Mouse (Mus musculus): Measurements from ENCODE around the gene Zfp941. TPM values are rescaled to one million over a fixed set of nuclear protein-coding genes. Genes with fewer than 3 reads are reported as not detected.

Gene Zfp941
- polyA plus RNA-seq, 1 experiment = not detected

DNA sequence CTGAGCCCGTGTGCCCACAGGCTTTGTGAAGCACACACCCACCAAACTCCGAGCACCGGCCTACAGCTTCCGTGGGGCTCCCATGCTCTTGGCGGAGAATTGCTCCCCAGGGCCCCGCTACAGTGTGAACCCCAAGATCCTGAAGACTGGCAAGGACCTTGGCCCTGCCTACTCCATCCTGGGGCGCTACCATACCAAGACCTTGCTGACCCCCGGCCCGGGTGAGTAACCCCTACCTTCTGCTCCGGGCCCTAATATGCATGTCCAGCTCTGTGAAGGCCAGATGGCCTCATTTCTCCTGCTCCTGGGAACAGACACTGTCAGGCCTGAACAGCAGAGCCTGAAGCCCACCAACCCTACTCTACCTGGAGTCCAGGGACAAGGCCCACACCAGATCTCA lies 26.6 kb upstream of the Zfp941 start:
- peaks cover 4% of the 10 kb centered on the region for H3K36me3 ChIP-seq (ENCODE audit: control insufficient read depth, insufficient read depth, low read length)
- H3K4me3 ChIP-seq (ENCODE audit: extremely low read depth, insufficient read depth, insufficient read length) = no peak overlapping the region
- no peak for DNase-seq (ENCODE audit: low read depth in 1 of 2, low spot score in 2 of 2)
- H3K27ac ChIP-seq (ENCODE audit: insufficient read depth, low read length) = no peak overlapping the region
- no peak for TF ChIP-seq CTCF (IDR thresholded peaks at IDR 0.05; ENCODE audit: extremely low read depth, insufficient read depth, insufficient read length, insufficient replicate concordance)
- no peak for TF ChIP-seq POLR2A (IDR thresholded peaks at IDR 0.05; ENCODE audit: low read depth, low read length)
- no peaks in the 10 kb centered on the region for H3K4me1 ChIP-seq (ENCODE audit: control insufficient read depth, insufficient read depth, insufficient read length)
- H3K27me3 ChIP-seq (ENCODE audit: control insufficient read depth, insufficient read depth, low read length) = no peaks in the 10 kb centered on the region
- 93% methylated on average over 10 of the region's 10 CpGs for WGBS

DNA sequence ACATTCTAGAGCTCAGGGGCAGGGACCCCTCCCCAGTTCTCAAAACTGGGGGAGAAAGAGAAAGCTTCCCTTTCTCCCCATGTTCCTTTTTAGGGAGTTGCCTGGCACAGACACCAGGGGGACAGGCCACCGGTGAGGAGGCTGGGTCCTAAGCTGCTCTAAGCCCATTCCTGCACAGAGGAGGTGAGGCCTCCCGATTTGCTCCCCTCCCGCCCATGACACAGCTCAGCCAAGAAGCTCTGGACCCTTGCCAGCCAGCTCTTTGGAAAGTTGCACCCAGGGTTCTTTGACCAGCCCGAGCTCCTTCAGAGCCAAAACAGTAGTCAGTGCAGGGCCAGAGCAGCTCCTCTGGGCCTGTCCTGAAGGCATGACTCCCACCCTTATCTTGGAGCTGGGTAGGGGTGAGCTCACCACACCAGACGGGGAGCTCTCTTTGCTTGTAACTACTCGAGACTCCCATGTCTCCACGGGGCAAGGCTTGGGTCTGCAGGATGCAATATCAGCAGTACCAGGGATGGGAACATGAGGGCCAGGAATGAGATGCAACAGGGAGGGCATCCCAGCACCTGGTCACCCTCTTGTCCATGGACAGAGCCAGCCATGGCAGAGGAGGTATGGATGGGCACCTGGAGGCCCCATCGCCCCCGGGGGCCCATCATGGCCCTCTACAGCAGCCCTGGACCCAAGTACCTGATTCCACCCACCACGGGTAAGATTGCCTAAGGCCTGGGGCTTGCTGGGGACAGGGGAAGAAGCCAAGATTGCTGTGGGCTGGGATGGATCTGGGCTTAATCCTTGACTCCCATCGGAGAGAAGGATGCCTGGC lies 26.0 kb upstream of the Zfp941 start, which contains the start of gene Odf3:
TSS of gene Odf3 (plus strand) at position 51 of the 826 bp plus-strand sequence.
- Histone ChIP-seq H3K4me3 (ENCODE audit: extremely low read depth, insufficient read depth, insufficient read length) (no peak within 1 kb of the TSS), H3K27me3 (ENCODE audit: control insufficient read depth, insufficient read depth, low read length) (no peaks in the 10 kb centered on the region), H3K36me3 (ENCODE audit: control insufficient read depth, insufficient read depth, low read length) (peaks cover 1% of the 10 kb centered on the region; the same call in 1 of the 2 replicates), H3K27ac (ENCODE audit: insufficient read depth, low read length) (no peak within 1 kb of the TSS), H3K4me1 (ENCODE audit: control insufficient read depth, insufficient read depth, insufficient read length) (no peaks in the 10 kb centered on the region)
- no peak for DNase-seq (ENCODE audit: low read depth in 1 of 2, low spot score in 2 of 2)
- TF ChIP-seq POLR2A (IDR thresholded peaks at IDR 0.05; ENCODE audit: low read depth, low read length) (no peak), CTCF (IDR thresholded peaks at IDR 0.05; ENCODE audit: extremely low read depth, insufficient read depth, insufficient read length, insufficient replicate concordance) (no peak)
- 75% methylated on average over 11 of the region's 11 CpGs for WGBS

DNA sequence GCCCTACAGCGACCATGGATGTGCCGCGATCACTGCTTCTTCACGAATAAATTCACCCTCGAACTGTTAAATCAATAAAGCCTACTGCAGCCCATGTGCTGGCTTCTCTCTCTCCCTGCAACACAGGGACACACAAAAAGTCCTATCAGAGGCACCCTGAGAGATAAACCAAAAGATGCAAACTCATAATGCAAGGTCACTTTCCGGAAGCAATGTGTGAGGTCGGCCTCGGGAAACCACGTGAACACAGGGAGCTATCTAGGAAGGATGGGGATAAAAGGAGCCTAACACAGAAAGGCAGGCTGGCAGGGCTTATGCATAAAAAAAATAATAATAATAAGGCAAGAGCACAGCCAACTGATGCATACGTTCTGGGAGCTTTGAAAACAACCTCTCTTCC lies 24.7 kb upstream of the Zfp941 start:
- 88% methylated on average over 10 of the region's 10 CpGs for WGBS
- no peak for DNase-seq (ENCODE audit: low read depth in 1 of 2, low spot score in 2 of 2)
- 0 out of 2 replicates have a peak, but pooled peaks cover 1% of the 10 kb centered on the region for H3K36me3 ChIP-seq (ENCODE audit: control insufficient read depth, insufficient read depth, low read length)
- no peak for TF ChIP-seq CTCF (IDR thresholded peaks at IDR 0.05; ENCODE audit: extremely low read depth, insufficient read depth, insufficient read length, insufficient replicate concordance)
- TF ChIP-seq POLR2A (IDR thresholded peaks at IDR 0.05; ENCODE audit: low read depth, low read length) = no peak
- no peaks in the 10 kb centered on the region for H3K4me1 ChIP-seq (ENCODE audit: control insufficient read depth, insufficient read depth, insufficient read length)
- no peak overlapping the region for H3K4me3 ChIP-seq (ENCODE audit: extremely low read depth, insufficient read depth, insufficient read length)
- H3K27ac ChIP-seq (ENCODE audit: insufficient read depth, low read length) = no peak overlapping the region
- no peaks in the 10 kb centered on the region for H3K27me3 ChIP-seq (ENCODE audit: control insufficient read depth, insufficient read depth, low read length)

DNA sequence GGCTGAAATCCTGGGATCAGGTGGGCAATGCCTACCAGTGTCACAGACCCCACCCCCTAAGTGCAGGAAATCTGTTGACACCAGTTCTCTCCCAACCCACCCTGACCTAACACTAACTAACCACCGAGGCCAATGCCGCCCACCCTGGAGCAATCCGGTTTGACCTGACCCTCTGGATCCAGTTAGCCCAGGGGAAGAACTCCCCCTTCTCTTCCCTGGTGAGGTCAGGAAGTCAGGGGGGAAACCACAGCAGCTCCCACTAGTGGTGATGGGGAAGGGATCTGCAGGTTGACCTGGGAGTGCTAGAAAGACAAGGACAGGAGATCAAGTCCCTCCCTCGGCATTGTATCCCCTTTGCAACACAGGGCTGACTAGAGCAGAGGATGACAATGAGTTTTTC lies 23.7 kb upstream of the Zfp941 start:
- no peak for TF ChIP-seq POLR2A (IDR thresholded peaks at IDR 0.05; ENCODE audit: low read depth, low read length)
- TF ChIP-seq CTCF (IDR thresholded peaks at IDR 0.05; ENCODE audit: extremely low read depth, insufficient read depth, insufficient read length, insufficient replicate concordance) = no peak
- H3K4me3 ChIP-seq (ENCODE audit: extremely low read depth, insufficient read depth, insufficient read length) = no peak overlapping the region

DNA sequence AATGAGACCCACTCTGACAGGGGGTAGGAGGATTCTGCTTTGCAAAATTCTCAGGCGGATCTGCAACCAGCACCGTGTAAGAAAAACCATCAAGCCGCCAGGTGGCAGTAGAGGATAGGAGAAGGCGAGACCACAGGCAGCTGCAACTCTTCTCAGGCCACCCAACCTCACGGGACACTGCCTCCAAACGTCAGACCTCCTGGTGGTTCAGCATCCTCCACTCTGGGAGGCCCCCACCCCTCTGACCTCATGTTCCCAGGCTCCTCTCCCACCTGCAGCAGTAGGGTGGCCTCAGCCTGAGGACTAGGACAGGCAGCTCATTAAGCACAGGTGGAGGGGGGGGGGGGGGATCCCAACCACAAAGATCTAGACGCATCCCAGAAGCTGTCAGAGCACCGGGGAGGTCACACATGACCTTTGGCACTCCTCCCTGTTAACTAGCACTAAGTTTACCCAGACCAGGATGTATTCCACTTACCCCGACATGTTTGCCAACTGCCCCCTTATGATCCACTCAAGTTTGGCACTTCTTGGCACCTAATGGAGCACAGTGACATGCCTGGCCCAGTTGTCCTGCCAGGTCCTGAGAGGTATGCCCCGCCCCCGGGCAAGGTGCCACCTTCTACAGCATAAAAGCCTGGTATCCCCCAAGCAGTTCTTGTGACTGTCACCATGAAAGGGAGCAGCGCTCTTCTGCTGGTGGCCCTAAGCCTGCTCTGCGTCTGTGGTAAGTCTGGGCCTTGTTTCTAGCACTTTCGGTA lies 23.1 kb upstream of the Zfp941 start, which contains the start of gene Scgb1c1:
TSS of gene Scgb1c1 (plus strand) at position 643 of the 761 bp plus-strand sequence.
- peak; percentile 72 to 87 for DNase-seq (ENCODE audit: low read depth in 1 of 2, low spot score in 2 of 2)
- Histone ChIP-seq H3K36me3 (ENCODE audit: control insufficient read depth, insufficient read depth, low read length) (no peaks in the 10 kb centered on the region), H3K27ac (ENCODE audit: insufficient read depth, low read length) (no peak within 1 kb of the TSS), H3K4me1 (ENCODE audit: control insufficient read depth, insufficient read depth, insufficient read length) (no peaks in the 10 kb centered on the region), H3K27me3 (ENCODE audit: control insufficient read depth, insufficient read depth, low read length) (no peaks in the 10 kb centered on the region), H3K4me3 (ENCODE audit: extremely low read depth, insufficient read depth, insufficient read length) (no peak within 1 kb of the TSS)
- 29% methylated on average over 14 of the region's 14 CpGs for WGBS
- TF ChIP-seq CTCF (IDR thresholded peaks at IDR 0.05; ENCODE audit: extremely low read depth, insufficient read depth, insufficient read length, insufficient replicate concordance) (peak; percentile 96; the same call in 1 of the 2 replicates), POLR2A (IDR thresholded peaks at IDR 0.05; ENCODE audit: low read depth, low read length) (no peak)

More for the DNA sequence above, 23.7 kb upstream of the Zfp941 start:
- H3K27ac ChIP-seq (ENCODE audit: insufficient read depth, low read length) = no peak overlapping the region
- 76% methylated on average over 4 of the region's 4 CpGs for WGBS
- DNase-seq (ENCODE audit: low read depth in 1 of 2, low spot score in 2 of 2) = no peak
- no peaks in the 10 kb centered on the region for H3K4me1 ChIP-seq (ENCODE audit: control insufficient read depth, insufficient read depth, insufficient read length)
- no peaks in the 10 kb centered on the region for H3K36me3 ChIP-seq (ENCODE audit: control insufficient read depth, insufficient read depth, low read length)
- no peaks in the 10 kb centered on the region for H3K27me3 ChIP-seq (ENCODE audit: control insufficient read depth, insufficient read depth, low read length)

DNA sequence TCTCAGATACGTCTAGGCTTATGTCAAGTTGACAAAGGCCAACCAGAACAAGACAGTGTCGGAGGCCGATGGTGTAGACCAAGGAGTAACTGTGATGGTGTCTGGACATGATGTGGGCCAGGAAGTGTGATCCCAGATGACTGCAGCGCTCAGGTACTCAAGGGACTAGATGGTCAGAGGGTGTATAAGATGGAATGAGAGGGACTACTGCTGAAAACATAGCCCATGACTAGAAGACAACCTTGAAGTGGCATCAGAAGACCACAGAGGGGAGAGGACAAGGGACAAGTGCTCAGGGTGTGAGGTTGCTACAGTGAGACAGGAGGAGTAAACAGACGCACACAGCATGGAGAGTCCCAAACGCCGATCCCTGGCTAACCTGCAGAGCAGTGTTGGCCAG lies 21.8 kb upstream of the Zfp941 start:
- Histone ChIP-seq H3K27ac (ENCODE audit: insufficient read depth, low read length) (no peak overlapping the region), H3K27me3 (ENCODE audit: control insufficient read depth, insufficient read depth, low read length) (no peaks in the 10 kb centered on the region), H3K4me3 (ENCODE audit: extremely low read depth, insufficient read depth, insufficient read length) (no peak overlapping the region), H3K4me1 (ENCODE audit: control insufficient read depth, insufficient read depth, insufficient read length) (no peaks in the 10 kb centered on the region), H3K36me3 (ENCODE audit: control insufficient read depth, insufficient read depth, low read length) (no peaks in the 10 kb centered on the region)
- WGBS = 87% methylated on average over 7 of the region's 7 CpGs
- TF ChIP-seq CTCF (IDR thresholded peaks at IDR 0.05; ENCODE audit: extremely low read depth, insufficient read depth, insufficient read length, insufficient replicate concordance) = no peak
- no peak for TF ChIP-seq POLR2A (IDR thresholded peaks at IDR 0.05; ENCODE audit: low read depth, low read length)
- no peak for DNase-seq (ENCODE audit: low read depth in 1 of 2, low spot score in 2 of 2)

Measured in spleen, adult 2 months (tissue).